Mouse (Mus musculus) E14TG2a.4 (cell line): ENCODE measurements around the gene Sap25.

Source experiments
- CTCF ChIP-seq: conservative IDR thresholded peaks from 2 replicates; pipeline ENCODE4 v1.5.1; 2014; ENCODE audit warnings: low read length
- NANOG ChIP-seq: IDR thresholded peaks from 2 replicates; pipeline ENCODE4 v1.6.1; 2014; ENCODE audit warnings: borderline replicate concordance, low read length, mixed read lengths
- POU5F1 ChIP-seq: IDR thresholded peaks from 2 replicates; pipeline ENCODE4 v1.6.1; 2014; ENCODE audit warnings: low read length, borderline replicate concordance

DNA sequence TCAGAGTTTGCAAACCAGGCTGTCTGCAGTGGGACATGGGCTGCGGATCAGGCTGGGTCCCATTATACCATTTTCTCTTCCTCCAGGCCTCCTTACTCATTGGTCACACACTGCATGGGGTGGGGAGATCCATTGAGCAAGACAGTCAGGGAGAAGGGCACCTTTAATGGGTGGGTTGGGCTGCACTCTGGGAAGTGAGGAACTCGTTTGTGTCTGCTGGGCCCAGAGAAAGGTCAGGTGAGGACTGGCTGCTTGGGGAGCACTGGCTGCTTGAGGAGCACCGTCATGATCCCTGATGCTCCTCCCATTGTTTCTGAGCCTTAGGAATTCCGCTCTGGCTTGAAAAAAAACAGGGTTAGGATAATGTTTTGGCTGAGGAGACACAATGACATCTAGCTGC is 1.8 kb downstream of the Sap25 start:
- TF ChIP-seq CTCF (no peak), NANOG (no peak), POU5F1 (no peak)
